Mouse (Mus musculus) mouse embryonic stem cell (cell line): Measurements from ENCODE around the gene Zfp275.
"Not testable (repeated sequence)": the region's sequence is repeated elsewhere in the genome, so short reads cannot be mapped to it uniquely, and the experiment has no call there.

Experiments
- in situ Hi-C, 2 experiments: fragments of 300-500 bp; cut with MboI; formaldehyde crosslinking; loops; 1 replicate in 1 of 2; 3 replicates in 1 of 2; pipeline ENCODE4 v1.14.3; 2019 to 2020; ENCODE audit warnings: low sequenced_read_pairs in 2 of 2, low pct_unique_long_range_greater_than_20kb in 1 of 2, mixed read lengths in 1 of 2; ENCODE audit not compliant: unreplicated experiment in 1 of 2

The Zfp275 gene

GRCm38 (mm10) chrX:73342483-73342895 lies at the start of gene Zfp275:
TSS of gene Zfp275 (plus strand) at chrX:73342621.
- in situ Hi-C loops: loop anchor here in 1 of 2 experiments (25.0 kb wide), 1 partner anchor 330 kb away; no protein-coding TSS in a partner anchor

- in situ Hi-C loops: not testable (repeated sequence)
Measured at GRCm38 (mm10) chrX:73292876-73293275, 49.5 kb upstream of the Zfp275 start, which contains the start of the genes Xlr5a and Xlr5c. TSS of gene Xlr5a (minus strand) at chrX:73292976. TSS of gene Xlr5c (minus strand) at chrX:73292976.

GRCm38 (mm10) chrX:73295745-73296144 lies 46.7 kb upstream of the Zfp275 start:
- in situ Hi-C loops: not testable (repeated sequence)

GRCm38 (mm10) chrX:73312522-73312921 lies 29.9 kb upstream of the Zfp275 start:
- in situ Hi-C loops: no loop called here

- in situ Hi-C loops: no loop called here
Measured at GRCm38 (mm10) chrX:73321029-73321428, 21.4 kb upstream of the Zfp275 start.

GRCm38 (mm10) chrX:73327215-73327614 lies 15.2 kb upstream of the Zfp275 start:
- in situ Hi-C loops: loop anchor here in 1 of 2 experiments (25.0 kb wide), 1 partner anchor 315 kb away; no protein-coding TSS in a partner anchor

GRCm38 (mm10) chrX:73333548-73333947 lies 8.9 kb upstream of the Zfp275 start:
- in situ Hi-C loops: loop anchor here in 1 of 2 experiments (25.0 kb wide), 1 partner anchor 321 kb away; no protein-coding TSS in a partner anchor

- in situ Hi-C loops: loop anchor here in 1 of 2 experiments (25.0 kb wide), 1 partner anchor 324 kb away; no protein-coding TSS in a partner anchor
Measured at GRCm38 (mm10) chrX:73336740-73337139, 5.7 kb upstream of the Zfp275 start, which contains the start of gene Gm45015. TSS of gene Gm45015 (minus strand) at chrX:73336840.

- in situ Hi-C loops: loop anchor here in 1 of 2 experiments (25.0 kb wide), 1 partner anchor 329 kb away; no protein-coding TSS in a partner anchor
Measured at GRCm38 (mm10) chrX:73341473-73341872, 948 bp upstream of the Zfp275 start.

- in situ Hi-C loops: loop anchor here in 1 of 2 experiments (25.0 kb wide), 1 partner anchor 330 kb away; no protein-coding TSS in a partner anchor
Measured at GRCm38 (mm10) chrX:73342068-73342467, 353 bp upstream of the Zfp275 start.

- in situ Hi-C loops: loop anchor here in 1 of 2 experiments (25.0 kb wide), 1 partner anchor 331 kb away; no protein-coding TSS in a partner anchor
Measured at GRCm38 (mm10) chrX:73342941-73343735, 717 bp downstream of the Zfp275 start.

- in situ Hi-C loops: loop anchor here in 1 of 2 experiments (25.0 kb wide), 1 partner anchor 332 kb away; no protein-coding TSS in a partner anchor
Measured at GRCm38 (mm10) chrX:73343802-73344201, 1.4 kb downstream of the Zfp275 start.

GRCm38 (mm10) chrX:73344346-73344745 lies 1.9 kb downstream of the Zfp275 start:
- in situ Hi-C loops: loop anchor here in 1 of 2 experiments (25.0 kb wide), 1 partner anchor 332 kb away; no protein-coding TSS in a partner anchor

GRCm38 (mm10) chrX:73356163-73356562 lies 13.7 kb downstream of the Zfp275 start:
- in situ Hi-C loops: no loop called here

GRCm38 (mm10) chrX:73356719-73357118 lies 14.3 kb downstream of the Zfp275 start:
- in situ Hi-C loops: no loop called here

- in situ Hi-C loops: no loop called here
Measured at GRCm38 (mm10) chrX:73363291-73363690, 20.9 kb downstream of the Zfp275 start.

GRCm38 (mm10) chrX:73384419-73384818 lies 42.0 kb downstream of the Zfp275 start:
- in situ Hi-C loops: no loop called here

GRCm38 (mm10) chrX:73384924-73385323 lies 42.5 kb downstream of the Zfp275 start:
- in situ Hi-C loops: no loop called here

GRCm38 (mm10) chrX:73391481-73391880 lies 49.1 kb downstream of the Zfp275 start:
- in situ Hi-C loops: no loop called here
